Mouse (Mus musculus) retina, postnatal 7 days (tissue): ENCODE measurements around the gene Spag9.
A peak's percentile ranks its signal among the peaks of the same experiment; 100 is the strongest.

Experiments
- DNase-seq: peaks from one replicate; pipeline ENCODE4 v3.0.0-alpha.2; 2012; ENCODE audit warnings: low read depth, low spot score

The Spag9 gene

DNA sequence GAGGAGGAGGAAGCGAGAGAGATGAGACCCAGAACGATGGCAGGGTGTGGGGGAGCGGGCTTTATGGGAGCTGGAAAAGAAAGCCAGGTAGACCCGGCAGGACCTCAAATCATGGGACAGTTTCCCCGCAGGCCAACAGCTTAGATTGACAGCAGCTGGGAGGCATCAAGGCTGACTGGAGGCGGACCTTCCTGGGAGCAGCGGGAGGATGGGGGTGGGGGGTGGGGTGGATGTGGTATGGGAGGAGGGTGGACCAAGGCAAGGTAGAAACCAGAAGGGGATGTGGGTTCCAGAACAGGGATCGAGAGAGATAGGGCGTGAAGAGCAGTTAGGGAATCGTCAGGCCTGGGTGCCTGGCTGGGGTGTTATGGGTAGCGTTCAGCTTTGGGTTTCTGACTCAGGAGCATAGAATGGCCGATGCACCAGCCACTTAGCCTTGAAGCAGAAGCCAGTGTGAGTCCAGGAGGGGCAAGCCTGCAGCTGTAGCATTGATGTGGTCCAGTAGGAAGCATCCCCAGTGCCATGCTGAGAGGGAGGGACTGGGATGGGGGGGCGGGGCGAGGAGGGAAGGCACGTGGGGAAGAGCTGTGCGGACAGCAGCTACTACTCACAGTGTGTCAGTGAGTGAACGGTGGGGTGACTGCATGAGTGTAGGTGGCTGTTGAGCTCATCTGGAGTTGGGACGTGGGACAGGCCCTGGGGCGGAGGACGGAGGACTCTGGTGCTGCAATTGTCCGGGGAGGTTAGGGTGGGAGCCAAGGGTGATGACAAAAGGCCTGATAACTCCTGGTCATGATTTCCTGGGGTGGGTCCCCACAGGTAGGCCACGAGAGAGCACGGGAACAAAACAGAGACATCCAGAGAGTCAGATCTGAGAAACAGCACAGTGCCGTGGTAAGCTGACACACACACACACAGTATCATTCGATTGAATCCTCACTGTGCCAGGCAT, 154.9 kb downstream of the Spag9 start:
- no peak for DNase-seq

GRCm38 (mm10) chr11:94154201-94154600, 158.3 kb downstream of the Spag9 start:
- DNase-seq: no peak

DNA sequence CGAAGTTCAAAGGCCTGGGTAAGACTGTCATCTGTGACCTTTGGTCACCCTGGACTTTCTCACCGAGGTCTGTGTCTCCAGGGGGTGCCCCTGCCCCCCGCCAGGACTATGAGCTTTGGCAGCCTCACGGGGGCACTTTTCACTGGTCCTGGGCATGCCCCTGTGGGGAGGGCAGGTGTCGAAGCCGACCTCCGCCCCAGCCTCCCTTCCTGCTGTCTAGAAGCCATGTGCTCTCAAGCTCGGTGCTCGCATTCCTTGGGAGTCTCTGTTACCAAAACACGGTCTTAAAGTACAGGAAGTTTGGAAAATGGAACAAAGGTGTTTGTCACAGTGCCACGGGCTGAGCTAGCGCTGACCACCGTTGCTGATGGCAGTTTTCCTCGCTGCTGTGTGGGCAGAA, 162.6 kb downstream of the Spag9 start:
- DNase-seq: no peak

GRCm38 (mm10) chr11:94159066-94159880, 163.4 kb downstream of the Spag9 start:
- DNase-seq: no peak

- no peak for DNase-seq
Observed at GRCm38 (mm10) chr11:94159911-94160415, 164.1 kb downstream of the Spag9 start.

DNA sequence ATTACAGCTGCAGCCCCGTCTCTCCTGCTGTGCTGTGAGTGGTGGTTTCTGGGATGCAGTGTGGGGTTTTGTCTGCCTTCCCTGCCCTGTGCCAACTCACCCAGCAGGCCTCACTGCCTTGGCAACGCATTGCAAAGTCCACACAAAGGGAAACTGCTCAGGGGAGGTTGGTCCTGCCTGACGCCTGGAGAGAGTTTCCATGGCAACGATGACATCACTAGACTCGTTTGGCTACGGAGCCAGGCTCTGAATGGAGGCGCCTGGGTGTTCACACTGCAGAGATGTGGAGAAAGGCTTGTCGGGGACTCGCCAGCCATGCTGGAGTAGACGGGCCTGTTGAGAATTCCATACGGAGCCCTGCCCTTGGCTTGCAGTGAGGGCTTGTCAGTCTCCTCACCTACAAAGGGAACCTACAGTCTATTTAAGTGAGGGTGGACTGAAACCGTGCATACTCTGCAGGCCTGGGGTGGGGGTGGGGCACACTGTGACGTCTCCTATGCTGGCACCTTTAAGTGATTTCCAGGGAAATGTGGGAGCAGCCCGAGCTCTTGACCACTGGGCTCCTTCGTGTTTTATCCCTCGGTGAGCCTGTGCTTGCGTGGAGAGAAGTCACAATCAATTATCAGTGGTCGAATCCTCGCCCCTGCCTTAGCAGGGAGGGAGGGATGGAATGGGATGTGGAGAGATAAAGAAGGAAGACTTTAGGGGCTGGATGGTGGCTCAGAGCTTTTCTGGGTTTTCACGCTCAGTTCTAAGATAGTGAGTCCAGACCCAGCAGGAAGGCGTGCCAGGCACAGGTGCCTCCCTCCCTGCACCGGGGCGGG, 164.8 kb downstream of the Spag9 start:
- DNase-seq: peak; percentile 77

DNA sequence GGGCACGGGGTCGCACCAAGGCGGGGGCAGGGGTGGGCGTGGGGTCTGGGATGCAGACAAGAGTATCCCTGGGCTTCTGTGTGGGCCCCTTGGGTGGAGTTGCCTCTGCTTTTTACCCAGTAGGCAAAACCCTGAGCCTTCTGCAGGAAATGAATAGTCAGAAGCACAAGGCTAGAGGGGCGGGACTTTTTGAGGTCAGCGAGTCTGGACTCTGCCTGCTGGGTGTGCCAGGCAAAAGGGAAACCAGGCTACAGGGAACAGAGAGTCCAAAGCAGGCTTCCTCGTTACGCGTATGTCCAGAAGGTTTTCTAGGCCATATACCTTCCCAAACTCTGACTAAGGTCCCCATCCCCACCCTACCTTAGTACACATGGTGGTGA, 165.4 kb downstream of the Spag9 start:
- DNase-seq: no peak

- no peak for DNase-seq
Observed at GRCm38 (mm10) chr11:94161867-94162581, 166.1 kb downstream of the Spag9 start.

- DNase-seq: no peak
Observed at GRCm38 (mm10) chr11:94163005-94163767, 167.3 kb downstream of the Spag9 start.

- no peak for DNase-seq
Observed at GRCm38 (mm10) chr11:94165745-94166144, 169.9 kb downstream of the Spag9 start.

DNA sequence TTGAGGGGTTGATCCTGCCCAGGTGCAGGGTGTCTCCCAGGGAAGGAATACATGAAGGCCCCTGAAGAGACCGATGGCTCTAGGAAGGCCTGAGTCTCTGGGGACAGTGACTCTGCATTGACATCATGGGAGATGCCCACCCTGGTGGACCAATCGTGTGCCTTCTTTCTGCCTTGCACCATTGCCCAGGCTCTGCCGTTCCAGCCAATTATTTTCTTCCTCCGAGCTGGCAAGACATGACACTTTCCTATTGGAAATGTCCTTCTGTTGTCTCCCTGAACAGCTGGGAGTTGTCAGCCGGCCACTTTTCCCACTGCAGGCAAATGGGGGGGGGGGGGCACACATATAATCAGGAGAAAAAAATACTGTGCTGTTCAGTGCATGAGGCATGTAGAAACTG, 172.3 kb downstream of the Spag9 start:
- no peak for DNase-seq

DNA sequence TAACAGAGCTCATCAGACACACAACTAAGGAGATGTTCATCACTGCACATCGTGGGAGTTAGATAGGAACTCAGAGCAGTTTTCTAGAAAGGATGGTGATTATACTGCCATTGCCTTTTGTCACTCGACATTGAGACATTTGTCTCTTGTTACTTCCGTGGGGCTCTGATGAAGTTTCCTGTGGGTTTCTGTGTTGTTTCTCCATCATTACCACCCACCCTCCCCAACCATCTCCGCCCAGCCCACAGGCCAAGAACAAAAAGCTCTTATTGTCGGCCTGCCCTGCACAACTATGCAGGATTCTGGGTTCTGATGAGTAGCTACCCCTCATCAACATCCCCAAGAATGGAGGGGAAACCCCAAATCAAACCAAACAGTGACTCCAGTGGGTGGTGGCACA, 173.7 kb downstream of the Spag9 start:
- DNase-seq: no peak

DNA sequence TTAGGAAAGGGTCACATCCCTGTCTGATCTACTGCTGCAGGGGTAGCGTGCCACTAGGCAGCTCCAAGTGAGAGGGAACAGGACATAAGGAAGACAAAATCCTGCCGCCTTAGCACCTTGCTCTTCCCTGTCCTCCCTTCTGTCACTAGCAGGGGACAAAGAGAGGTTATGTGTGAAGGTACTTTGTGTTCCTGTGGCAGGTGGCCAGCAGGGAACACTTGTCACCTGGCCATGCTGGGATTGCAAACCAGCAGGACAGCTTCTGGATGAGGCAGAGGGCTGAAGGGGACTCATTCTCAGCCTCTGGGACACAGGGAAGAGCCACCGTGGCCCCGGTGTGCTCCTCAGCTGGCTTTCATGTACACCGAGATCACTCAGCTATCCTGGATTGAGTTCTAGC, 175.8 kb downstream of the Spag9 start:
- DNase-seq: no peak

GRCm38 (mm10) chr11:94172186-94172585, 176.3 kb downstream of the Spag9 start:
- no peak for DNase-seq

GRCm38 (mm10) chr11:94173726-94174146, 177.8 kb downstream of the Spag9 start:
- no peak for DNase-seq

- no peak for DNase-seq
Observed at GRCm38 (mm10) chr11:94175288-94175687, 179.4 kb downstream of the Spag9 start.
